Mouse (Mus musculus) myocyte (in vitro differentiated cells): ENCODE results near the gene Rbp1. TPM values are rescaled to one million over a fixed set of nuclear protein-coding genes. Genes with fewer than 3 reads are reported as not detected.

Experiments used
- H3K27me3 ChIP-seq: one replicate; pipeline ENCODE4 v1.6.1; 2011; ENCODE audit not compliant: control insufficient read depth, insufficient read depth, insufficient read length
- H3K36me3 ChIP-seq: one replicate; pipeline ENCODE4 v1.6.1; 2011; ENCODE audit not compliant: control insufficient read depth, insufficient read depth
- H3K4me2 ChIP-seq: one replicate; pipeline ENCODE4 v1.6.1; 2011; ENCODE audit warnings: low read depth, control low read depth
- H3K4me3 ChIP-seq: one replicate; pipeline ENCODE4 v1.5.1; 2011; ENCODE audit warnings: mild to moderate bottlenecking, control low read depth, moderate library complexity
- H3K79me2 ChIP-seq: one replicate; pipeline ENCODE4 v1.6.1; 2011; ENCODE audit not compliant: control insufficient read depth, insufficient read depth
- H3ac ChIP-seq: one replicate; pipeline ENCODE4 v1.6.1; 2011; ENCODE audit not compliant: control insufficient read depth, insufficient read length
- CEBPB ChIP-seq: IDR thresholded peaks from 2 replicates; pipeline ENCODE4 v1.6.1; 2011; ENCODE audit warnings: mild to moderate bottlenecking, moderate library complexity; ENCODE audit not compliant: poor library complexity, insufficient read depth, severe bottlenecking
- E2F4 ChIP-seq: IDR thresholded peaks from one replicate; pipeline ENCODE4 v1.6.1; 2011; ENCODE audit warnings: mild to moderate bottlenecking, control low read depth, moderate library complexity; ENCODE audit not compliant: insufficient read depth
- MAX ChIP-seq: IDR thresholded peaks from one replicate; pipeline ENCODE4 v1.6.1; 2011; ENCODE audit warnings: low read depth, mild to moderate bottlenecking, control low read depth
- MYOD1 ChIP-seq, 3 experiments: IDR thresholded peaks; one replicate each; pipeline ENCODE4 v1.6.1; 2011; ENCODE audit warnings: control low read depth in 2 of 3, low read depth in 2 of 3, mild to moderate bottlenecking in 2 of 3, moderate library complexity in 1 of 3; ENCODE audit not compliant: insufficient read length in 2 of 3, control insufficient read depth in 1 of 3
- MYOG ChIP-seq, 3 experiments: IDR thresholded peaks; one replicate each; pipeline ENCODE4 v1.6.1; 2011; ENCODE audit warnings: control low read depth in 2 of 3, low read depth in 2 of 3, mild to moderate bottlenecking in 2 of 3; ENCODE audit not compliant: insufficient read length in 2 of 3, control insufficient read depth in 1 of 3, insufficient read depth in 1 of 3
- POLR2A ChIP-seq: IDR thresholded peaks from one replicate; pipeline ENCODE4 v1.6.1; 2011; ENCODE audit warnings: low read depth, mild to moderate bottlenecking, control low read depth, moderate library complexity; ENCODE audit not compliant: insufficient read length
- POLR2AphosphoS2 ChIP-seq: IDR thresholded peaks from one replicate; pipeline ENCODE4 v1.6.1; 2011; ENCODE audit warnings: low read depth, control low read depth; ENCODE audit not compliant: insufficient read length
- REST ChIP-seq: IDR thresholded peaks from one replicate; pipeline ENCODE4 v1.6.1; 2011; ENCODE audit warnings: mild to moderate bottlenecking, control low read depth, moderate library complexity; ENCODE audit not compliant: insufficient read depth, insufficient read length
- SRF ChIP-seq: IDR thresholded peaks from one replicate; pipeline ENCODE4 v1.6.1; 2011; ENCODE audit warnings: low read depth; ENCODE audit not compliant: control insufficient read depth, insufficient read length
- TCF12 ChIP-seq: IDR thresholded peaks from one replicate; pipeline ENCODE4 v1.6.1; 2011; ENCODE audit warnings: mild to moderate bottlenecking, control low read depth; ENCODE audit not compliant: poor library complexity, insufficient read depth, severe bottlenecking
- TCF3 ChIP-seq: IDR thresholded peaks from one replicate; pipeline ENCODE4 v1.6.1; 2011; ENCODE audit warnings: low read depth, control low read depth; ENCODE audit not compliant: insufficient read length
- USF1 ChIP-seq: IDR thresholded peaks from one replicate; pipeline ENCODE4 v1.6.1; 2011; ENCODE audit warnings: low read depth, mild to moderate bottlenecking, control low read depth, moderate library complexity
- polyA plus RNA-seq: library from polyadenylated mRNA; unstranded; fragments of >200 nt; fragmentation: generic; extraction: Trizol; gene quantifications from one replicate; pipeline ENCODE4 v1.2.1, GENCODE M21; 2012; ENCODE audit warnings: missing spikeins

Rbp1 gene
- polyA plus RNA-seq, 1 experiment = 4.4 TPM

DNA sequence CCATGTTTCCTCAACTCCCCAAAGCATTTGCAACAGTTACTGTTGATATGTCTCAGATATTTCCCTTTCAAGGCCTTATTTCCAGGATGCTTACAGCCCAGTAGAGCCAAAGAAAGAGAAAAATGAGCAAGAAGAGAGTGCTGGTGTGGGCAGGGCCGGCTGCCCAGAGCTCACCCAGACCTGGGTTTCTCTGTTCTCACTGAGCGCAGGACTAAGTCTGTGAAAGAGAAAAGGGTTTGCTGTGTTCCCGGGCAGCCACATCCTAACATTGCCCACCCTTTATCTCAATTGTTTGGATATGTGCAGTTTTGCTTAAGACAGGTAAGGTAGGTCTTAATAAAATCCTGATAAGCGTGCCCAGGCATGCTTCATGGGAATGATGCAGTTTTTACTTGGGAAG lies 43.0 kb upstream of the Rbp1 start:
- Histone ChIP-seq H3K4me2 (no peak overlapping the region), H3K4me3 (no peak overlapping the region), H3K27me3 (no peaks in the 10 kb centered on the region), H3K36me3 (no peaks in the 10 kb centered on the region), H3K79me2 (no peaks in the 10 kb centered on the region), H3ac (no peak overlapping the region)
- no peak for TF ChIP-seq MYOG (IDR thresholded peaks at IDR 0.05; ENCODE audit: control insufficient read depth in 1 of 3, insufficient read depth in 1 of 3, insufficient read length in 2 of 3, low read depth in 2 of 3)

GRCm38 (mm10) chr9:98380593-98380992 lies 42.2 kb upstream of the Rbp1 start:
- Histone ChIP-seq H3K36me3 (no peaks in the 10 kb centered on the region), H3ac (no peak overlapping the region), H3K27me3 (no peaks in the 10 kb centered on the region), H3K79me2 (no peaks in the 10 kb centered on the region), H3K4me3 (no peak overlapping the region), H3K4me2 (no peak overlapping the region)
- TF ChIP-seq MAX (no peak), TCF3 (no peak), TCF12 (no peak)

GRCm38 (mm10) chr9:98387741-98388632 lies 34.8 kb upstream of the Rbp1 start:
- no peak overlapping the region for H3K4me3 ChIP-seq

DNA sequence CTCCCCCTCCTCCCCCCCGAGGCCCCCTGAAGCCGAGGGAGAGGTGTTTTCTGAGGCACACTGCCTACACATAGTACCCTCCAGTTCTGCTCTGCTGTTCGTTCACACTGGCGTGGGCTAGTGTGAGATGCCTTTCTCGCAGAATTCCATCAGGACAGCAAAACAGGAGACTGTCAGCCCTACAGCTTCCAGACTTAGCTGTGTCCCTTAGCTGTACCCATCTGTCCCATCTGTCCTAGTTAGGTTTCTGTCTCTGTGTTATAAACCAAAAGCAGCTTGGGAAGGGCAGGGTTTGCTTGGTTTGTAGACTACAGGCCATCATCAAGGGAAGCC lies 34.2 kb upstream of the Rbp1 start:
- Histone ChIP-seq H3K4me2 (no peak overlapping the region), H3K4me3 (no peak overlapping the region), H3K79me2 (no peaks in the 10 kb centered on the region), H3K27me3 (no peaks in the 10 kb centered on the region), H3ac (no peak overlapping the region), H3K36me3 (no peaks in the 10 kb centered on the region)
- TF ChIP-seq POLR2AphosphoS2 (no peak), SRF (no peak), MYOD1 (IDR thresholded peaks at IDR 0.05; ENCODE audit: control insufficient read depth in 1 of 3, insufficient read length in 2 of 3, low read depth in 2 of 3) (no peak), E2F4 (no peak), MAX (no peak), REST (no peak), TCF3 (no peak), MYOG (IDR thresholded peaks at IDR 0.05; ENCODE audit: control insufficient read depth in 1 of 3, insufficient read depth in 1 of 3, insufficient read length in 2 of 3, low read depth in 2 of 3) (no peak), CEBPB (no peak), POLR2A (no peak), TCF12 (no peak), USF1 (no peak)

More at GRCm38 (mm10) chr9:98387741-98388632, 34.8 kb upstream of the Rbp1 start:
- Histone ChIP-seq H3K36me3 (no peaks in the 10 kb centered on the region), H3K27me3 (no peaks in the 10 kb centered on the region), H3ac (no peak overlapping the region), H3K4me2 (no peak overlapping the region), H3K79me2 (no peaks in the 10 kb centered on the region)
- no peak for TF ChIP-seq POLR2AphosphoS2
- TF ChIP-seq SRF = no peak
- TF ChIP-seq MYOG (IDR thresholded peaks at IDR 0.05; ENCODE audit: control insufficient read depth in 1 of 3, insufficient read depth in 1 of 3, insufficient read length in 2 of 3, low read depth in 2 of 3) = no peak
- TF ChIP-seq CEBPB = no peak

DNA sequence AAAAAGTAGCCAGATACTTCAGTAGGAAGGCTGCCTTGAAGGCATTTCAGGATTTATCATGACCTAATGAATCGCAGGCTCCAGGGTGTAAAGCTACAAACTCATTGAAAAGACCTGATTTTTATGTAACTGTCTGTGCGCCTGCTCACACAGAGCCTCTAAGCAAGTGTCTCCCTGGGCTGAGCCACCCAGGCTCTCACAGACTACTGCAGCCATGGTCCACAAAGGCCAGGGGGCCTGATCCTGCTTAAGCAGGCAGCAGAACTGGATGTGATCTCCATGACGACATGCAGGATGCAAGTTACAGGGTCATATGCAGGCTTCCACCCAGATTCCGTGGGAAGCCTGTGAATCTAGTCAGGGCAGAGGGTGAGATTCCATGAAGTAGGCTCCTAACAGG lies 29.3 kb upstream of the Rbp1 start:
- no peaks in the 10 kb centered on the region for H3K36me3 ChIP-seq
- no peak overlapping the region for H3K4me3 ChIP-seq
- no peak overlapping the region for H3ac ChIP-seq
- H3K27me3 ChIP-seq = no peaks in the 10 kb centered on the region
- no peak overlapping the region for H3K4me2 ChIP-seq
- TF ChIP-seq TCF3 (no peak), CEBPB (no peak), MYOG (IDR thresholded peaks at IDR 0.05; ENCODE audit: control insufficient read depth in 1 of 3, insufficient read depth in 1 of 3, insufficient read length in 2 of 3, low read depth in 2 of 3) (no peak), E2F4 (no peak), POLR2A (no peak), POLR2AphosphoS2 (no peak), TCF12 (no peak), MYOD1 (IDR thresholded peaks at IDR 0.05; ENCODE audit: control insufficient read depth in 1 of 3, insufficient read length in 2 of 3, low read depth in 2 of 3) (no peak), SRF (no peak), MAX (no peak), REST (no peak)
- no peaks in the 10 kb centered on the region for H3K79me2 ChIP-seq
